Mouse (Mus musculus): ENCODE results near the gene Dlec1.

DNA sequence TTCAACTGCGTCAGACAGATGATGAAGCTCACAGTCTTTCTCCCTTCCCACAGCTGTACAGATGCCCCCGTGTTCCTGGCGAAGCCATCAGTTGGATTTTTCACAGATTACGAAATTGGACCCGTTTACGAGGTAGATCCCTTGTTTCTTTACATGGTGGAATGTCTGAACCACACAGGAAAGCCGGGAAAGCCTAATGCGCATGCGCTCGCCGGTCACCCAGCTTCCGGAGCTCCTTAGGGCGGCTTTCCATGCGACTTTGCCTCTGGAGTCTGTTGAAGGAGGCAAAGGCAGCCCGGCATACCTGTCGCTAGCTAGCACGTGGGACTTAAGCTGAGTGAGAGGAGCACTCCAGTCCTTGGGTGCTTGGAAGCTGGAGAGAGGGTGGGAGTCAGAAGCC, 12.6 kb downstream of the Dlec1 start:
- TF ChIP-seq POLR2A (IDR thresholded peaks at IDR 0.05; ENCODE audit: low read depth, low read length) (no peak), CTCF (IDR thresholded peaks at IDR 0.05; ENCODE audit: borderline replicate concordance, insufficient read depth, low read length) (no peak)
